Comparison of ENCODE assay signal across 8 mouse cellular contexts in the genomic region with DNA sequence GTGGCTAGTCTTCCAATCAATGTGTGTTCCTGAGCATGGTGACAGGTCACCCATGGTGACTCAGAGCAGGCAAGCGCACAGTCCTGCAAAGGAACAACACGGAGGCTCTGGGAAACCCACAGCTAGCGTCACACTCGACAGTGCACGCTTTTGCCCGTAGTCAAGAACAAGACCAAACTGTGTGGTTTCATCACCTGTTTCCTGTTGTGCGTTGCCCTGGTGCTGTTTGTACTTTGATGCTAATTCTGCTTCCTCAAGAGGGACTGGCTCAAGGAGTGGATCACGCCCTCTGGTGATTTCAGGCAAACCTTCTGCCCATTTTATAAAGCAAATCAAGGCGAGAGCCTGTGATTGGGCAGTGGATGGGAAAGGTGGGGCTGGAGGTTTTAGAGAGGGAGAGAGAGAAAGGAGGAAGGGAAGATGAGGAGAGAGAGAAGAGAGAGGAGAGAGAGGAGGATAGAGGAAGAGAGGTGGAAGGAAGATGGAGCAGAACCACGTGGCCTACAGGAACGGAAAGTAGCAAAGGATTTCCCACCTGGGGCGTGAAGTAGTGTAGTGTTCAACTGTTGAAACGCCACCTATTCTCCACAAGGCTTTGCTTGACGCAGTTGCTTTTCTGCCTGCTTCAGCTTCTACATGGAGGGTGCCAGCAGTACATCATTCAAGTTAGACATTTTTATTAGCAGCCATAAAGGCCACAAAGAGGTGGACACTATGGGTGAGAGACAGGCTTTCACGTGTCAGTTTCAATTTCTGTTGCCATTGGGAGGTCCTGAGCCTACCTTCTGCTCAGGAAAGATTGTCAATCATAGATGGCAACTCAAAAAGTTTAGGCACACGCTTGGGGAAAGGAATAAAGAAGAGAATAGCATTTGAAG. TPM values are rescaled to one million over a fixed set of nuclear protein-coding genes. Genes with fewer than 3 reads are reported as not detected.
A peak's percentile ranks its signal among the peaks of the same experiment; 100 is the strongest.
DNase-seq lines count a peak whose midpoint lies in the region; ATAC-seq lines count a peak whose summit lies in the region.
"Had no signal": no experiment of that assay in that cellular context is flagged by ENCODE, and none has a peak within 500 bp of the region (broad histone marks: within the 10 kb centered on the region; RNA-seq: fewer than 3 reads in every experiment).

No protein-coding gene starts in this region.

- peak; percentile 51; the same call in 1 of the 2 replicates for ATAC-seq in intestine, embryonic 15.5 days
- peak; percentile 85 for ATAC-seq in neutrophil, adult 5-6 weeks (ENCODE audit: extremely low read depth, insufficient number of reproducible peaks, low FRiP score, poor library complexity, severe bottlenecking)

- no peak overlapping the region for H3K4me3 ChIP-seq in intestine, embryonic 15.5 days (replicated peaks)

- 50% methylated on average over 16 of the region's 16 CpGs for WGBS in intestine, embryonic 15.5 days

- H3K4me2 ChIP-seq in intestine, embryonic 15.5 days (replicated peaks): peak overlapping the region; percentile 12; the same call in 1 of the 2 replicates

- no peak overlapping the region for H3K9ac ChIP-seq in intestine, embryonic 15.5 days

- H3K36me3 ChIP-seq in intestine, embryonic 15.5 days: no peaks in the 10 kb centered on the region

- H3K9me3 ChIP-seq in intestine, embryonic 15.5 days: no peaks in the 10 kb centered on the region

- no peaks in the 10 kb centered on the region for H3K27me3 ChIP-seq in intestine, embryonic 15.5 days (replicated peaks)

- H3K4me1 ChIP-seq in intestine, embryonic 15.5 days (replicated peaks): peaks cover 3% of the 10 kb centered on the region; the same call in 1 of the 2 replicates

- peak; percentile 99 for DNase-seq in 416B (ENCODE audit: low read depth)
- peak; percentile 95 for DNase-seq in CD4-positive, CD25-positive, alpha-beta regulatory T cell, adult 2 months (ENCODE audit: low read depth, low spot score)
- DNase-seq in right cerebral cortex, adult 18-20 months: no peak
- DNase-seq in right cerebral cortex, postnatal 25 days: no peak
- no peak for DNase-seq in right cerebral cortex, postnatal 14 days
- DNase-seq: cerebellum, adult 11-12 months had no signal

- no peak overlapping the region for H3K27ac ChIP-seq in intestine, embryonic 15.5 days

RNA-seq across cellular contexts. Expression of gene Slc25a17, which starts 59.2 kb away (rescaled TPM):
- 69.5 and 71.8 TPM in 2 replicates for polyA plus RNA-seq in intestine, embryonic 15.5 days (2015; fragmentation: Nextera tagmentation; extraction: Ambion mirVana)
- 32.8 and 38.6 TPM in 2 replicates for total RNA-seq in neutrophil, adult 5-6 weeks (2017)

Comparison
In these comparisons a context has a peak if more than half of its experiments do, and no peak if none do; other contexts are left out.
1. DNase-seq: peak in 416B (single experiment) and CD4-positive, CD25-positive, alpha-beta regulatory T cell, adult 2 months (single experiment); none in right cerebral cortex, adult 18-20 months (single experiment), right cerebral cortex, postnatal 25 days (single experiment) and right cerebral cortex, postnatal 14 days (single experiment).